Mouse (Mus musculus) adrenal gland, adult 10 weeks (tissue): ENCODE measurements around the gene Spats2l. TPM values are rescaled to one million over a fixed set of nuclear protein-coding genes. Genes with fewer than 3 reads are reported as not detected.

Experiments used
- polyA plus RNA-seq: library from polyadenylated mRNA; stranded (reverse); fragments of 350-450 nt; fragmentation: Illumina TruSeq; extraction: RNeasy Lipid Tissue Mini Kit (QIAGEN cat#74804); gene quantifications from one replicate; pipeline ENCODE4 v1.2.3, GENCODE M21; 2014; ENCODE audit warnings: low read depth, low replicate concordance

Spats2l gene
- 5.8 TPM for polyA plus RNA-seq

GRCm38 (mm10) chr1:57774001-57774667, at the start of gene Spats2l:
Spats2l (plus strand) TSS chr1:57774162.

GRCm38 (mm10) chr1:57995432-57996132, 221.6 kb downstream of the Spats2l start, which contains the start of gene Sgo2a:
Sgo2a (plus strand) TSS chr1:57995971.

Other genes starting within 250 kb of the Spats2l start
- gene Sgo2a, start 221.8 kb downstream of the Spats2l start, polyA plus RNA-seq, result 4.7 TPM
- 25.0 TPM for gene Kctd18, start 244.8 kb downstream of the Spats2l start, polyA plus RNA-seq